Mouse (Mus musculus): ENCODE measurements around the gene Pex16.
A peak's percentile ranks its signal among the peaks of the same experiment; 100 is the strongest.

Pex16 gene

DNA sequence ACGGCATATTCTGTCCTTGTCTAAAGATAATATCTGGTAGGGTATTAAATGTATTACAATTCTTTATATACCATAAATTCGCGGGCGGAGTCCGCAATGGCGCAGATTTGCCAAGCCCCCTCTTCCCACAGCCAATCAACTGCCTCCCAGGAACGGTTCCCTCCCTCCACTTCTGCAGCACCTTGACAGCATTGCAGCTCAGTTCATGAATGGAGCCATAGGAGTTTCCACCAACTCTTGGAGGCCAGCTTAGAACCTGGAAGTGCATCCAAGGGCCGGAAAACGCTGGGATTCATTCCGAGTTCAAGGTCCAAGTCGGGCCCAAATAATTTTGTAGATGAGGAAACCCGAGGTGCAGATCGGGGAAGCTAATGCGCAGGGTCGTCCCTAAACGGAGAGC lies at the start of gene Pex16, which contains the start of gene Large2:
TSS of gene Pex16 (plus strand) at position 163 of the 400 bp plus-strand sequence.
TSS of gene Large2 (minus strand) at position 356 of the 400 bp plus-strand sequence.
- peak; percentile 47 to 59 for DNase-seq

DNA sequence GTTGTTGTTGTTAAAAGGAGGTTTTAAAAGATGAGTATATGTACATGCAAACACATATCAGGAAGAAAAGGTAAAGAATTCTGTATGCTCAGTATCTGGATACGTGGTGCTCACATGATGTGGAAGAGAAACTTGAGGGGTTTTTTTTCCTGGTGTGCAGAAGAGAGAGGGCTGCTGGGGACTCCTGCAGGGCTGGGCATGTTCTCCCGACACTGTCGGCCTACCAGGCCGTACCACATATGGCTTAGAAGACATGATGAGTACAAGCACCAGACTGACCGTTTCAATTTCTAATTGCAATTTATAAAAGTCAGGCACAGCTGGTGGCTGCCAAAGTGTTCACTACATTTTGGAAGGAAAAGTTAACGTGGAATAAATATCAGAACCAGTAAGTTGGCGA lies 48.8 kb upstream of the Pex16 start:
- no peak for DNase-seq

DNA sequence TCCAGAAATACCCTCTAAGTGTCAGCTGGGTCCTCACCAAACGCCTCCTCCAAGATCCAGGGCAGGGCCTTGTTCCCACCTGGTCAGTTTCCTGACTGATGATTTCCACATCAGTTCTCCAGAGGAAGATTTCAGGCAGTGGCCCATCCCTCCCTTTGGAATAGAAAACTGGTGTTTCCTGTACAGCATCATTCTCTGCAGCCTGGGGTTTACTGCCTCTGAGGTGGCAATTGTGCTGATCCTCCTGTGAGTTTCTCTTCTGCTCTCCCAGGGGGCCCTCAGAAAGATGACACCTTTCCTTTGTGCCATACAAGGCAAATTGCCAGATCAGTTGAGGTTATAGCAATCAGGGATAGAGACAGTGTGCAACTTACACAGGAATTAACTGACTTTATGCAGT lies 48.3 kb upstream of the Pex16 start:
- DNase-seq: no peak

DNA sequence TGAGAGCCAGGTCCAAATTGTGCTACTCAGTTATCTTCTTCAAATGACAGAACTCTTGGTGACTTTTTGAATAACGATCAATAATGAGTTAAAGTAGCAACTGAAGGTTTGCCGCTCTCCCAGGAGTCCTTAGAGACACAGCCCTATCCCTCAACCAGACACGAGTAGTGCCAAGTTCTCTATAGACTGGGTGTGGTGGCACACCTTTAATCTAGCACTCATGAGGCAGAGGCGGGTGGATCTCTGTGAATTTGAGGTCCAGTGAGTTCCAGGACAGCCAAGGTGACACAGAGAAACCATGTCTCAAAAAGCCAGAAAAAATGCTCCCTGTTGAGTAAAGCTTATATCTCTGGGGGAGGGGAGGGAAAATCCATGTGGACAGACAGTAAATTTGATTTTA lies 46.9 kb upstream of the Pex16 start:
- no peak for DNase-seq

DNA sequence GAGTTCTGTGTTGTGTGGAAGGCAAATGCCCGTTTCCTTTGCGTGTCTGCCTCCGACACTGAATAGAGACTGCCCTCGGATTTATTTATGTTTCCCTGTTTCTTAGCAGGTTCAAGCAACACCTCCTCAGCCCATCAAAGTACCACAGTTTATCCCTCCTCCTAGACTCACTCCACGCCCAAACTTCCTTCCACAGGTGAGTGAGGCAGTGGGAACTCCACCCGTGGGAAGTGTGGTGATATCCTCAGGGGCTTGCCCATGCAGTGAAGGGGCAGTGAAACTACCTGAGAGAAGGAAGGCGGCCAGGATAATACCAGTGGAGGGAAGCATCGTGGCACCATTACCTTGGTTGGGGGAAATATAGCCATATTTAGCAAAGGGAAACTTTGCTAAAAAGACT lies 46.3 kb upstream of the Pex16 start:
- no peak for DNase-seq

DNA sequence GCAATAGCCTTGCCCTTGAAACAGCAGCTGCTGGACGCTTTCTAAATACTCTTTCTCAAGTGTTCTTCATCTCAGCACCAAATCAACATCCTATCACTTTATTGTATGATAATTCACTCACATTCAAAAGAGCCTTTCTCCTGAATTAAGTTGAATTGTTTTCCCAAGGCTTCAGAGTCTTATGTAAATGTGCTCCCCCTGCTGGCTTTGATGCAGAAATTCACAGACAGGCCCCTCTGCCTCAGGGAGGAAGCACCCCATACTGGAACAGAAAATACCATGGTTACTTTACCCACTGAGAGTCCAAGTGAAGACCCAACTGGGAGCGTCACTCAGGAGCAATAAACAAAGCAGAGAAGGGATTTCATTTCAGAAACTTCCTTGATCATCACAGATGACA lies 43.6 kb upstream of the Pex16 start:
- DNase-seq: peak; percentile 37 to 50

DNA sequence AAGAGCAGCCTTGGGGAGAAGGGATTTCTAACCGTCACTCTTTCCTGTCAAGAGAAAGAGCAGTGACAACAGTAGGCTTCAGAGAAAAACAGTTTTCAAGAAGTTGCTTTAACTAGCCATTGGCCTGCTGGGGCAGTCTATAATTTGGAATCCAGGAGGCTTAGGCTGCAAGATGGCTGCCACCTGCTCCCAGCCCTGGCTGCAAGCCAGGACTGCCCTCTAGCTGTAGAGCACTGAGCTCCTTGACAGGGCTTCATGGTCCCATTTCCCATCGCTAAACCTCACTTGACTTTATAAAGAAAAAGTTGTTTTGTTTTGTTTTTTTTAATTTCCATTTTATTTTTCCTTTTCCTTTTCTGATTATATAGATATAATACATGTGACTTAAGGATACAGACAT lies 43.1 kb upstream of the Pex16 start:
- DNase-seq: peak in 1 of 2 experiments; percentile 43

DNA sequence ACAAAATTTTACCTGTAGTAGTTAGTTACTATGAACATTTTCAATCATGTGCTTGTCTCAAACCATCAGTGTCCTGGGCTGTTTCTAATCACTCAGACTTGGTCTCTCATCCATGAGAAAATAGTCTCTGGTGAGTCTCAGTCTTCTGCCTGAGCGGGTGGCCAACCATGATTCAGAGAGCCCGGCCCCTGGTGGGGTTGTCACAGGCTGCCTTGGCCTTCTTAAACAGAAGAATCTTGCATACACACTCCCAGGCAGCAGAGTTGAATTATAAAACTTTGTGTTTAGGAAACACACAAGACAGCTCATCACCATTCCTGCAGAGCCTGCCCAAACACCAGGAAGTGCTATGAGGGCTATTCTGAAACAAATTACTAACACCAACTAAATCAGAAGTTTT lies 42.6 kb upstream of the Pex16 start:
- DNase-seq: no peak

DNA sequence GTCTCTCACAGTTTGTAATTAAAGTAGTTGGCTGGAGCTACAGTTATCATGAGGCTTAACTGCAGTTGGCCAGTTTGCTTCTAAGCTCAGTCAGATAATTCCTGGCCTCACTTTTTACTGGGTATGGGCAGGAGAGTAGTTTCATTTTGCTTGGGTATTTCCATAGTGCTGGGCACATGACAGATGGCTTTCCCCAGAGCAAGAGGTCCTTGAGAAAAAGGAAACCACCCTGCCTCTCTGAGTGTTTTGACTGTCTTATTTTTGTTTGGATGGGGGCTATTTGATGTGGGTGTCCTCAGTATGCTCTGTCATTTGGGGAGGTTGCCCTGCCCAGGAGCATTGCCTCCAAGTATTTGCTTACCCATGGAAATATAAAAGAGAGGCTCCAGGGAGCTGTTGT lies 32.1 kb upstream of the Pex16 start:
- DNase-seq: no peak

DNA sequence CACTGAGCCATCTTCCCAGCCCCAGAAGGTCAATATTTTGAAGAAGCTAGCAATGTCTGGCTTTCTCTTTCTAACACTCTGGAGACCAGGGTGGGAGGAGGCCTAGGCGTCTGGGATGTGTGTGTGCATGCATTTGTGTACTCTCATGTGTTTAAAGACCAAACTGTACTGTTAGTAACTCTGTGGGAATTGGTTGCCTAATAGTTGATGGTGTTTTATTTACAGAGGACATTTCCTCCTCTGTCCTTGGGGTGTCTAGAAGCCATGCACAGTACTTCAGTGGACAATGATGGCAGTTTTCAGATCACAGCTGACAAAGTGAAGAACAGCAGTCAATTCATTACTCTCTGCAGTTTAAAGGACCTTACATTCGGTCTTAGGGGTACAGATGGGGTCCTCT lies 27.3 kb upstream of the Pex16 start:
- DNase-seq: no peak

DNA sequence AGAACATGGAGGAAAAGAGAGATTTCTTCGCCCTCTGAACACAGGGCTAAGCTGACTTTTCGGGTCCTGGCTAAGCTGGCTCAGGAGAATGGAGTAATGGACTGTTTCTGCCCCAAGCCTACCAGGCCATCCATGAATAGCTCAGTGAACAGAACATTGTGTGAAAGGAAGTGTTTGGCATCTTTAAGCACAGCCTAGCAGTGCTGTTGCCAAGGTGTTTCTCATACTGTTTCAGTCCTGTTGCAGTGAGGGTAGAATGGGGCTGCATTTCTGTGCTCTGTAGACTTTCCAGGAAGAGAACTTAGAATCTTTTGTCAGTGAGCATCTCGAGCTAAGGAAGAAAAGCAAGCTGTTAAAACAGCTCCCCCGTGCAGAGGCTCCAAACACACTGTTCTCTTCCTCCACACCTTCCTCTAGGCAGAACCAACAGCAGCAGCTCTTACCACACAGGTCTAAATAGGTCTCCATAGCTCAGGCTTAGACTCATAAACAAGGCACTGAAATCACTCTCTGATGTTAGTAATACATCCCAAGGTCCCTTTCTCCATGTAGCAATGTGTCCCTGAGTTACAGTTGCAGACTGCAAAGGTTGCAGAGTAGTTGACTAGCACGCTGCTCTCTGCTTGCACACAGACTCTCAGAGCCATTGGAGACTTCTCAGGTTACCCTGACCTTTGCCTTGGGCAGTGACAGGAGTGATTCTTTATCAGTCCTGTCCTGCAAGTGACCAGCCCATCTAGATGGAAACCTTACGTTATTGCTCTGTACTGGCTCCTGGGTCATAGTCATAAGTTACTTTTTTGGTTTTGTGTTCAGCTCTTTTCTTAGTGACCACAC lies 24.7 kb upstream of the Pex16 start:
- no peak for DNase-seq

DNA sequence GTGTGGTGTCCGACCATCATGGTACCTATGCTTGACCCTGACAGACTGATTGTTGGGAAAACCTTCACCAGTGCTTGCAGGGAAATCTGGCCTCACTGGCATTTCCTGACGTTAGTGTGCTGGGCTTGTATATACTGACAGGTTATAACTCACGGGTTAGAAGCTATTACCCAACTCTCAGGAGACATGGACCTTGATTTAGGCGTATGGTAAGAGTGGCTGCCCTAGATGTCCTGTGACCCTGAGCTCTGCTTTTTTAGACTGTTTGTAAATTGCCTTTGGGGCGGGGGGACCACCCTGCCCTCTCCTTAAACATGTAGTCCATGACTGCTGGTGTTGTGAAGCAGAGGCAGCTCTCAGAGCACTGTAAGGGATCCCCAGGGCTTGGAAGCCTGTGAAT lies 23.8 kb upstream of the Pex16 start:
- DNase-seq: no peak

DNA sequence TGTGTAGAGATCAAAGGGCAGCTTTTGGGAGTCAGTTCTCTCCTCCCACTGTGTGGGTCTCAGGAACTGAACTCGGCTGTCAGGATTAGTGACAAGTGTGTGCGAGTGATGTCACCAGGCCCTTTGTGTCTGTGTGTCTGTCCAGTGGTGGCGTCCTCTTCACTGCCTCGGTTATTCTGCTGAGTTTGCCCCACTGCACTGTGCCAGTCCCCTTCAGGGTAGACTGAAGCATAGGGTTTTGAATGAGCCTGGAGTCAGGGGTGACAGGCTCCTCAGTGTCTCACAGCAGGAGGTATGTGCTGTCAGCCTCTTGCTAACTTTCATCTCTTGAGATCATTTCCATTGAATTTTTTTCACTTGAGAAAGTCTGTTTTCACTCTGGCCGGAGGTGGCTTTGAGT lies 21.1 kb upstream of the Pex16 start:
- no peak for DNase-seq

DNA sequence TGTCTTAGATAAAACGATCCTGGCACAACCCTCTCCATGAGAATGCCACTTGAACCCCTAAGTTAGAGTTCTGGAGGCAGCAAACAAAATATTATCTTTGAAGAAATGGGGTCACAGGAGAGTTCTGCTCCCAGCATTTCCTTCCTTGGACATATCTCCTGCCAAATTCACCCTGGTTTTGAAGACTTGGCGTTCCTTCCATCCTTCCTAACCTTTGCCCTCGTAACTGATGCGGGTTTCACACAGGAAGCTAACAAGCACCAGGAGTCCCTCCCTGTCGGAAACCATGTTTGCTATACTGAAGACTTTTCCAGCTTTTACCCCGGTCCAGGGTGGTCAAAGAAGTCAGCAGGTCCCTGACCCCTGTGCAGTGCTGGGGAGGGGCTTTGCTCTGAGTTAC lies 20.3 kb upstream of the Pex16 start:
- DNase-seq: peak; percentile 38 to 44

DNA sequence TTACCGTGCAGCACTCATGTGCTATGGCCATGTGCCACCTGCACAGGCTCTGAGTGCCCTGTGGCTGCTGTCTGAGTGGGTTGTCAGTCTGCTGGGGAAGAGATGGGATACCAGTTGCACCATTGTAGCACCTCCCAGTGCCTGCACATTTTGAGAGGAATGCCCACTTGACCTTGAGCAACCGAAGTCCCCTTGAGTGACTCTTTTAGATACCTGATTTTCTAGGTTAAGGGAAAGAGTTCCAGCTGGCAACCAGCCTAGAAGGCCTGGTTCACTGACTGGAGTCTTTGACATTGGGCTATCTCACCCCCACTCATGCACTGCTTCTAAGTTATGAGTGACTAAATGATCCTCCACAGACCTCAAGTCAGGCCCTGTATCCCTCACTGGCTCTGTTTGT lies 15.2 kb upstream of the Pex16 start:
- peak; percentile 74 to 83 for DNase-seq

DNA sequence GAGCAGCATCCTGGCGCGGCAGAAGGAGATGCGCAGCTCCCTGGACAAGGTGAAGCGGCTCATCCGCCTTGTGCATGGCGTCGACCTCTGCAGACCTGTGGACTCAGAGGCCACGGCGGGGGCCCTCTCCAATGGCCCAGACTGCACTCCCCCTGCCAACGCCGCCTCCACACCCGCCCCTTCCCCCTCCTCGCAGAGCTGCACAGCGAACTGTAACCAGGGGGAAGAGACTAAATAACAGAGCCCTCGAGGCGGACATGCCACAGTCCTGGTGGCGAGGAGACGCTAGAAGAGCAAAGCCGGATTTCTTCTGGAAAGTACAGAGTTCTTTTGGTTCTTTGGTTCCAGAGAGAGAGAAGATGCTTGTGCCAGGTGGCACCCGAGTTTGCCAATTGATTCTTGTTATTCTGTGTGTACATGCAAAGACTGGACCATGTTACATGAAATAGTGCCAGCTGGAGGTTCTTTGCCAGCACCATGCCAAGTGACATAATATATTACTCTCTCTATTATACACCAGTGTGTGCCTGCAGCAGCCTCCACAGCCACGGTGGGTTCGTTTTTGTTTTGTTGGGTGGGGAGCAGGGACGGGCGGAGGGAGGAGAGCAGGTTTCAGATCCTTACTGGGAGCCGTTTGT lies 14.2 kb upstream of the Pex16 start:
- DNase-seq: no peak

DNA sequence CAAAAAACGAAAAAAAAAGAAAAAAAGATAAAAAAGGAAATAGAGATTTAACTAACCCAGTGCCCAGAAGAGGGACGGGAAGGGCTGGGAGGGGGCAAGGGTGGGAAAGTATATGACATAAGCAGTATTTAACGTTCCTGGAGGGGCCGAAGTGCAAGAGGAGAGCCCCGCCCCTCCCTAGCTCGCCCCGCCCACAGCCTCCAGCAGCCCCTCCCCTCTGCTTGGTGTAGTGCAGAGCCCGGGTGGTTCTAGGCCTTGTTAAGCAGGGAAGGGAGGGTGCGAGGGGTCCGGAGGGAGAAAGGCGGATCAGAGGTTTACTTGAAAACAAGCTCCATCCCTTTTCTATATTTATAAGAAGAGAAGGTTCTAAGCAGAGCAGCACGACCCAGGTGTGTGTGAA lies 13.6 kb upstream of the Pex16 start:
- peak in 1 of 2 experiments; percentile 54 for DNase-seq

DNA sequence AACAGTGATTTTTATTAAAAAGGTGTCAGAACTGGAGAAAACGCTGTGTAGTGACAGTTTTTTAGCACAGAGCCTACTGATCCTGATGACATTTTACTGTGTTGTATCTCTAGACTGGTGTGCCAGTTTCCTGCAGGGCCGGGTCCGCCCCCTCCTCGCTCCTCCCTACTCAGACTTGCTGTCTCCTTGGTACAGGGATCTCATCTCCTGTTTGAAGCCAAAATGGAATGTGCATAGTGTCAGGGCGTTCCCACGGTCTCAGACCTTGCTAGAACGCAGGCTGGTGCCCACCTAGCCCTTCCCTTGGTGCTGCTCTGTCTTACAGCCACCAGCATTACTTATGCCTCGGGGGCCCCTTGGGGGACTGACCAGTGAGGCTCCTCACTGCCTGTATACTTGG lies 12.7 kb upstream of the Pex16 start:
- no peak for DNase-seq

DNA sequence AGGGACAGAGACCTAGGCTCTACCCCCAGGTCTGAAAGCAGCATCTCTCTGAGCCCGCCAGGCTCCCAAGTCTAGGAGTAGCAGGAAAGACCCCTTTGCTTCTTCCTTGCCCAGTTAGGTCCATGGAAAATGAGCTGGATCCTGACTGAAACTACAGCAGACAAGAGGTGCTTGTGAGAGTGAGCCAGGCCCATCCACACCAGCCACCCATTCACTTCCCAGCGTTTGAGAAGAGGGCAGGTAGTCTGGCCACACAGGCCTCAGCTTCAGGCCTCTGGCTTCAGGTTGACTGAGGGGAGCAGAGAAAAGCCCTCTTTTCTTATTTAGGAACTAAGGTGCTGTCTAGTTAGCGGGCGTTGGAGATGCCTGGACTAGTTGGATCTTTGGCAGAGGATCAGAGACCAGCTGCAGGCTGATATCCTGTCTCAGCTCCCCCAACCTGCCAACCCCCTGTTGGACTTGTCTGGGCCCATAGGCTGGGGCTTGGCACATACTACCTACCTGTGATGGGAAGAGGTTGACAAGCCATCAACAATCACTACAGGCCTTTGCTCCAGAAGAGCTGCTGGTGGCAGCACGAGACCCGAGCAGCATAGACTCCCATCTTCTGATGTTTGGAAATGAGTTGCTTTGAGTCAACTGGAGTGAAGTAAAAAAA lies 11.8 kb upstream of the Pex16 start:
- DNase-seq: no peak

DNA sequence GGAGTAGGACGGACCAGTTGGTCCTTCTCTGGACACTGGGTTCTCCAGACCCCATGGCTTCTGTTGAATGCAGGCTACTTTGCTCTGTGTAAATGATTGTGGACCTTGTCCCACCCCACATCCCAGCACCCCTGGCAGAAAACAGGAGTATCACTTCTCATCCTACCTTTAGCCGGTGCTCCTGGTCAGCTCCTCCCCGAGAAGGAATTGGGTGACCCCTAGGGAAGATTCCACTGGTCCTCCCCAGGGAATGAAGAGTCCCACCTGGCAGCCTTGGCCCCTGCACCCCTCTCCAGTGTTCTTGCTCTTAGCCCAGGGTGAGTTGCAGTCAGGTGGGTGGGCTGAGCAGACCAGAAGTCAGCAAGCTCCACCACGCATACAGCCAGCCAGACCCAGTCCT lies 10.4 kb upstream of the Pex16 start:
- no peak for DNase-seq

DNA sequence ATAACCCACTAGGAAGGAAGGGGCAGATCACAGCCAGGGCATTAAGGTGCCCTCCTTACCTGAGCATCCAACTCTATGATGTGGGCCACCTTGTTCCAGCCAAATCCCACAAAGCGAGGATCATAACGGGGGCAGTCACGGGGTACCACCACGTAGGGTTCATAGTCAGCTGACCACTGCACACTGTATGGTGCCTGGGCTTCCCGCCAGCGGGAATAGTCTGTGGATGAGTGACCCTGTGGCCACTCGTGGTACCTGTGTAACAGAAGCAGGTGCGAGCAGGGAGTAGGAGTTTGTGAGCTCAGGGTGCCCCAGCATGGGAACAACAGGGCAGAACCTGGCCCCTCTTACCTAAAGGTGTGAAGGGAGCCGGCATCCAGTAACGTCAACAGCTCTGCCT lies 8.9 kb upstream of the Pex16 start:
- no peak for DNase-seq

DNA sequence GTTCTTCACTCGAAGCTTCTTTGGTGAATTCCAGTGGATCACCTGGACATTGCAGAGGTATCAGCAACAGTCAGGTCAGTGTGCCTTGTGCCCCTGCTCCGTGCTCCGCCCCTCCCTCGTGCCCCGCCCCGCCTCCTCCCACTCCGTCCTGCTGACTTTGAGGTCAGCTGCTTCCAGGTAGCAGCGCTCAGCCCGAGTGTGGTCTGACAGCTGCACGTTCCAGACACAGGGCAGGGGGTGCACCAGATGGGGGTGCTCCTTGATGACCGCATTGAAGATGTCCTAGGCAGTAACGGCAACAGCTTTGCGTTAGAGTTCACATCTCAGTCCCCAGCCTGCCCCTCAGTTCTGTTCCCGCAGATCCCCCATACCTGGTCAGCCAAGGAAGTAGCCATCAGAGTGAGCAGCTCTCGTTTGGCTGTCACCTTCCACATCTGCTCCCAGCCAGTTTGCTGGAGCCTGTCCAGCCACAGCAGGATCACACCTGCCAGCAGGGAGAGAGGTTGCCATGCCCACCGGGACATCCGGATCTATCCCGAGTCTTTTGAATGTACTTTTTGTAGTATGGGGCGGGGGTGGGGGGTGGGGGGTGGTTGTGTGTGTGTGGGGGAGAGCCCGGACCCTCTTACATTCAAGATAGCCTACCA lies 7.0 kb upstream of the Pex16 start:
- DNase-seq: peak; percentile 49 to 74

DNA sequence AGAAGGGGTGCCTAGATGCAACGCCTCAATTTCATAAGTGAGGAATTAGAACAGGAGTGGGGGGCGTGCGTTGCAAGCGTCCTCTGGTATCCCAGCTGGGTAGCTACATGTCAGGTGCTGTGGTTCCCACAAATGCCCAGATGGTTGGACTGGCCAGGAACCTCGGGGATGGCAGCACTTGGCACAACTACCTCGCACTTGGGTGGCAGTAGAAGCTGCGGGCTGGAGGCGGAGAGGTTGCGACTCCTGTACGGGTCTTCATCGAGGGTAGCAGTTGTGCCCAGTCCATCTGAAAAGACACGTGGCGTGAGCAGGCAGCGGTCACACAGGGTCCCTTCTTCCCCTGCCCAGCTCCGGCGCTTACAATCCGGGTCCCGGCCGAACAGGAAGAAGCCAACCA lies 4.1 kb upstream of the Pex16 start:
- DNase-seq: peak in 1 of 2 experiments; percentile 36
